Mouse (Mus musculus): Measurements from ENCODE around the gene Pax6.

Gene Pax6

DNA sequence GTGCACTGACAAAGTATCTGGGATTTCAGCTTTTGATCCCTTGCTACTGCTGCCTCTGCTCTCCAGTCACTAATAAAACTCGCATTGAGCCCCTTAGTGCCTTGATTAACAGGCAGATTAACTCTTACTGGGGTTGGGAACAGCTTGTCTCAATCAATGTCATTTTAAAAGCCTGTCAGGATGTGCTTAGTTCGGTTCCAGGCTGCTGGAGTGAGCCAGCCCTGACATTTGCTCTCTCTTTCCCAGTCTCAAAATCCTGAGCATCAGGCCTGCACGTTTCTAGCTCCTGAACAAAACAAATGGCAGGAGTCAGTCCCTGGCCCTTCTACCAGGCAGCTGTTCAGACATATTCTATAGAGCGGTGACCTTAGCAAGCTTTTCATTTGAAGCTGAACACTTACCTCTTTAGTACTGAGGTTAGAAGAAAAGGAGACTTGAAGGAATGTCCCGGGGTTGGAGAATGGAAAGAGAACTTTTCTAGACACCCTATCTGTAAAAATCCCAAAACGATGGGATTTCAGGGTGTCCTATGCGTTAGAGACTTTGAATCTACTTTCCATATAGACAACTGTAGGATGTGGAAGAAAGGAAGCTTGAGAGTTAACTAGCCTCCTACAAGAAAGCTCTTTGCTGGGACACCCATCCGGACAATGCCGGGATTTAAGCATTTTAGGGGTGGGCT is 2.6 kb downstream of the Pax6 start:
- no peak for DNase-seq (ENCODE audit: low read depth, low spot score)

DNA sequence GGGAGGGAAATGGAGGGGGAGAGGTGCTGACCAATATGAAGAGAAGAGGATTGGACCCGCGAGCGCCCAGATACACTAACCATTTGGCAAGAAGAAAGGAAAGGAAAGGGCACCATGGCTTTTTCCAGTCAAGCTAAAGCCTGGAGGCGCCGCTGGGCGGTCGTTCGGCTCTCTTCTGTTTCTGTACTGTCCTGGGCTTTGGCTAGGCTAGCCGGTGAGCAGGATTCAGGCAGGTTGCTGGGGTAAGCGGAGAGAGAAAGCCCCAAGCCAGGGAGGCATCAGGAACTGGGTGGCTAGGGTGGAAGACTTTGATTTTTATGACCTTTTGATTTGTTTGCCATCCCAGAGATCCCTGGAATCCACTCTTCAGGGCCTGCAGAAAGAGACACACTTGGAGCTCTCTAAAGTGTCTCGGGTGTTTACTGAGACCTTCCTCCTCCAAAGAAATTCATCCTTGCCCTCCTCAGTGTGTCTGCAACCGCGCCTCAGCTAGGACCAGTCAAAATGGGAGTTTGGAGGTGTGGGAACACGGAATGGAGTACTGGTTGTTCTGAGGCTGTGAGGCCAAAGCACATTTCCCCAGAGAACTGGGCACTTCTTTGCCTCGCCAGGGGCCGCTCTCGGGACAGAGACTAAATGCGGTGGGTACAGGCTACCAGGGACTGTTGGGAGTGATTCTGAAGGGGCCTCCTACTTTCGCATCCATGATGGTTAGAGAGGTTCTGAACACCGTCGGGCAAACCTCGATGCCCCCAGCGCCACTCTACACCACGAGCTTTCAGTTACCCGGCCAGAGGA is 3.3 kb downstream of the Pax6 start:
- DNase-seq (ENCODE audit: low read depth, low spot score), result no peak

DNA sequence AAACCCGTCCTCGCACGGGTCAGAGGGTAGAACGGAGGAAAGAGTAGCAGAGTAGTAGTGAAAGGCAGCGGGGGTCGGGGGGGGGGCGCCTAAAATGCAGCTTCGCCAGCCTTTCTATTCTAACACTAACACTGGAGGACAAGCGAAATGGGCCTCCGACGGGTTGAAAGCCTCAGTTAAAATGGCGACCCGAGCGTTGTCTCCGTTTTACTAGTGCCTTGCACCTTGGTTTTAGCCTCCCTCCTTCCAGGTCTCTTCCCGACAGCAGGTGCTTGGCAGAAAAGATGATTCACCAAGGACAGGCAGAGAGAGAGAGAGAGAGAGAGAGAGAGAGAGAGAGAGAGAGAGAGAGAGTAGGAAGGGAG is 3.9 kb downstream of the Pax6 start:
- DNase-seq (ENCODE audit: low read depth, low spot score), result no peak

DNA sequence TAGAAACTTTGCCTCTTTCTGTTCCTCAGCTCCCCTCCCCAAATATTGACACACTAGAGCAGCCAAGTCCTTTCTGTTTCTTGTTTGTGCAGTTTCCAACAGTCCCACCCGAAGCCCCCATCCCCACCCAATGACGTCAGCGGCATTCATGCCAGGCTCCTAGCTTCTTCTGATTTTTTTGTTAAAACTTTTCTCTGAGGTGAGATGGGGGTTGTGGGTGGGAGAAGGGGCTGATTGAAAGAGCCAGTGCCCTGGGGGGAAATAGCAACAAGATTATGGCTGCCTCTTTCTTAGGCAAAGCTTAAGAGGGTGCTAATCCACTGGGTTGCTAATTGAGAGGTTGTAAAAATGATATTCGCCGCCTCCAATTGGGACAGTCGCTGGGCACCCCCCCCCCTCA is 4.4 kb downstream of the Pax6 start:
- no peak for DNase-seq (ENCODE audit: low read depth, low spot score)

DNA sequence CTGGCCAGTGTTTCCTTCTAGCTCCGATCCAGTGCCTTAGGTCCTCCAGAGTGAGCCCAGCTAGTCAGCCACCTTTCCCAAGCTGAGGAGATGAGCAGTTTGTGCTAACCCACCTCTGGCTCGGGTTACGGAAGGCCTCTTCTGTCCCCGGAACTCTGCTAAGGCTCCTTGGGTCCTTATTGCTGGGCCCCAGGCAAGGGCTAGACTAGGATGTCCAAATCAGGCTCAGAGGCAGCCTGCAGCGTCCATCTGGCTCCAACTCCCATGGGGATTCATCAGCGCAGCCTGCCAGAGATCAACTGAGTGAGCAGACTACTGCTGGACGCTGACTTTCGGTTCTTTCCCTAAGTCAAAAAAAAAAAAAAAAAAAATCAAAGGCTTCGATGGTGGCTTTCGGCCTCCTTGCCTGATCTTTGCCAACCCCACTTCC is 4.9 kb downstream of the Pax6 start:
- DNase-seq (ENCODE audit: low read depth, low spot score), result no peak

DNA sequence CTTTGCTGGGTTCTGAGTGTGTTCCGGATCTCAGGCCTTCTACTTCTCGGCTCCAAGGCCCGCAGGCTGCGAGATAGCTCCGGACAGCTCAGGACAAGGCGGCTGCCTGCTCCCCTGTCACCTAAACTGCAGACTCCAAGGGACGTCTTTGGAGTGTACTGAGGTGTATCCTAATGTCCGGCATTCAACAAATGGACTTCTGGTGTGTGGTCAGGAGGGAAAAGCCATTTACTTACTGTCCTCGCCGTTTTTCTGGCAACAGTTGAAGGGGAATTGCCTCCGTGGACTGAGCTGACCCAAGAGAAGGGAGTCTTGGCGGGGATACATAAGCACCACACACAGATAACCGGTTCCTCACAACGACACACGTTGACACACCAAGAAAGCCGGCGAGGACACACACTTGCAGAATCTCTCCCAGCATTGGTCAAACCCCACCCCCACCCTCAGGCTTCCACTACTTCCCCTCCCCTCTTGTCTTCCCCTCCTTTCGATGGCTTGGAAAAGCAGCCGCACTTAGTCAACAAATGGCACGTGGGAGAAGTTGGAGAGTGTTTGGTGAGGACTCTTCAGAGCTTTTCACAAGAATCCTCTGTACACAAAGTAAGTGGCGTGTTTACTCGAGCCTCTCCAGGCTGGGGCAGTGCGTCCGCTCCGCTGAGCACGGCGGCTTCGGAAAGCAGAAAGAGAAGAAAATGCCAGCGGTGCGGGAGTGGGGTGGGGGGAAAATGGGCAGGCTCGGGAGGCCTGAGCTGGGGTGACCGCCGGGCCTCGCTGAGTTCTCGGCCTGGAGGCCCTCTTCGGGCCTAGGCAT is 5.6 kb downstream of the Pax6 start:
- DNase-seq (ENCODE audit: low read depth, low spot score), result no peak

DNA sequence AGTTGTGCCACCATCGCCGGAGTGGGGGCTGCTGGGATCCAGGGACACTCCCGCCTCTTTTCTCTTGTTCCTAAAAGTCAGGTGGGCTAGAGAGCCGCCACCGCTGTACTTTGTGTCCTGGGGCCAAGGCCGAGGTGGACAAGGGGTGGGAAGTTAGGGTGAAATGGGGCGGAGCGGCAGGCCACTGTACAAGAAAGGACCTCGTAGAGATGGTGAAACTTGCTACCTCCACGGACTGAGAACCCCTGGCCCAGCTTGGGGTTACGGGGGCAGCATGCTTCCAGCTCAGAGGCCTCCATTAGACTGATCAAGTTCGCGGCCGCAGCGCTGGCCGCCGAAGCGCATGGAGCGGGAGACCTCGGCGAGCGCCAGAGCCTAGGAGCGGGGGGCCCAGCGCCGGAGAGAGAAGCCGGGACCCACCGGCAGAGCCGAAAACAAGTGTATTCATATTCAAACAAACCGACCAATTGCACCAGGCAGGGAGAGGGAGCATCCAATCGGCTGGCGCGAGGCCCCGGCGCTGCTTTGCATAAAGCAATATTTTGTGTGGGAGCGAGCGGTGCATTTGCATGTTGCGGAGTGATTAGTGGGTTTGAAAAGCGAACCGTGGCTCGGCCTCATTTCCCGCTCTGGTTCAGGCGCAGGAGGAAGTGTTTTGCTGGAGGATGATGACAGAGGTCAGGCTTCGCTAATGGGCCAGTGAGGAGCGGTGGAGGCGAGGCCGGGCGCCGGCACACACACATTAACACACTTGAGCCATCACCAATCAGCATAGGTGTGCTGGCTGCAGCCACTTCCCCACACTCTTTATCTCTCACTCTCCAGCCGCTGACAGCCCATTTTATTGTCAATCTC is 6.4 kb downstream of the Pax6 start:
- no peak for DNase-seq (ENCODE audit: low read depth, low spot score)

DNA sequence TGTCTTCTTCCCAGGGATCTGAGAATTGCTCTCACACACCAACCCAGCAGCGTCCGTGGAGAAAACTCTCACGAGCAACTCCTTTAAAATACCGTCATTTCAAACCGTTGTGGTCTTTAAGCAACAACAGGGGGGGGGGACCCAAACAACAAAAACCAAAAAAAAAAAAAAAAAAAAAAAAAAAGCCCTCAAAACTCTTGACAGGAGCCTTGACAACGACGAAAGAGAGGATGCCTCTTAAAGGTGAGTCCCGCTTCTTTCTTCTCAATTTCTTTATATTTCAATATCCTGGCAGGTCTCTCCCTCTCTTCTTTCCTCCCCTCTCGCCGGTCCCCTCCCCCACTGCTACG is 7.0 kb downstream of the Pax6 start:
- no peak for DNase-seq (ENCODE audit: low read depth, low spot score)

DNA sequence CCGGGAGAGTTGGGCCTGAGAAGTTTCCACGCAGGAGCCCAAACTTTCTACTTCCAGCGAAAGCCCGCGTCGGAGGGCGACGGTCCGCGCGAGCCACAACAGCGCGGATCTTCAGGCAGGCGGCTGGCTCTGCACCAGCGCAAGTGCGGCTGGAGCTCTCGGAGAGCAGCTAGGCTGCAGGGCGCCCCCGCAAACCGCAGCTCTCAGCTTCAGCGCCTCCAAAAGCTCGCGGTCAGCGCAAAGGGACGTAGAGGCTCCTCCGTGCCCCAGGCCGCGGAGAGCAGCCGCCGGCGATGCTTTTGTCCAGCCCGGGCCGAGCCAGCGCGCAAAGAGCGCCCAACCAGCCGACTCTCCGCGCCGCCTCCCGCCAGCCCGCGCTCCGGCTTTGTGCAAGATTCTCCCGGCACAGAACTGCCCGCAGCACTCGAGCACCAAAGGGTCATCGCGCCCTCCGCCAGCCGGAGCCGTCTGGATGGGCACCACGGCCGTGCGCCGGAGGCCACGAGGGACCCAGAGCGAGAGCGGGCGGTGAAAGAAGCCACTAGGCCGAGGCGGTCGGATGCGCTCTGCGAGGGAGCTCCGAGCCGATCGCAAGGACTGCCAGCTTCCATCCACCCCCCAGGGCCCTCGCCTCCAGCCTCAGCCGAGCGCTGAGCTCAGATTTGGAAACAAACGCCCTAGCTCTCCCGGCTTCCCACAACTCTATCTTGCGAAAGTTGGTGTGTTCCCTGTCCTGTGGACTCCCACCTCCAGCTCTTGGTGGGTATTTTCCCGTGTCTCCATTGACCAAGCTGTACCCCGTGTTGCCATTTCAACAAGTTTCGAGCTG is 7.6 kb downstream of the Pax6 start:
- no peak for DNase-seq (ENCODE audit: low read depth, low spot score)

DNA sequence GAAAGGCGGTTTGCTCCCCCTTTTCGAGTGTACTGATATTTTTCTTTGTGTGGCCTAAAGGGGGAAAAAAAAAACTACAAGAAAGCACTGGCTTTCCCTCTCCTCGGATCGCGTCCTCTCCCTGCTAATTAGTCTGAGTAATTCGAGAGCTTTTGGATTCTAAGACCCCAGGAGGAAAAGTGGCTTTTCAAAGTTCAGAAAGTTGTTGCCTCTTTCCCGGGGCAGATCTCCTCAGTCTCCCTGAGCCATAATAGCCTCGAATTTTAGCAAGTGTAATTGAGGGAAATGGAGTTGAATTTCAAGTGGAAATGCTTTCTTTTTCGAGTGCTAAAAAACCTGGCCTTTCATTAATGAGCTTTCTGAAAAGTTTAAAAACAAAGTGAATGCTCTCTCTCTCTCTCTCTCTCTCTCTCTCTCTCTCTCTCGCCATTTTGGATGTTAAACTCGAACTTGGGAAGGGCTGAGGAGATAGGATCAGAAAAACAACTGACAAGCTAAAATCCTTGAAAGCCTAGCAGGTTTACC is 8.3 kb downstream of the Pax6 start:
- no peak for DNase-seq (ENCODE audit: low read depth, low spot score)

DNA sequence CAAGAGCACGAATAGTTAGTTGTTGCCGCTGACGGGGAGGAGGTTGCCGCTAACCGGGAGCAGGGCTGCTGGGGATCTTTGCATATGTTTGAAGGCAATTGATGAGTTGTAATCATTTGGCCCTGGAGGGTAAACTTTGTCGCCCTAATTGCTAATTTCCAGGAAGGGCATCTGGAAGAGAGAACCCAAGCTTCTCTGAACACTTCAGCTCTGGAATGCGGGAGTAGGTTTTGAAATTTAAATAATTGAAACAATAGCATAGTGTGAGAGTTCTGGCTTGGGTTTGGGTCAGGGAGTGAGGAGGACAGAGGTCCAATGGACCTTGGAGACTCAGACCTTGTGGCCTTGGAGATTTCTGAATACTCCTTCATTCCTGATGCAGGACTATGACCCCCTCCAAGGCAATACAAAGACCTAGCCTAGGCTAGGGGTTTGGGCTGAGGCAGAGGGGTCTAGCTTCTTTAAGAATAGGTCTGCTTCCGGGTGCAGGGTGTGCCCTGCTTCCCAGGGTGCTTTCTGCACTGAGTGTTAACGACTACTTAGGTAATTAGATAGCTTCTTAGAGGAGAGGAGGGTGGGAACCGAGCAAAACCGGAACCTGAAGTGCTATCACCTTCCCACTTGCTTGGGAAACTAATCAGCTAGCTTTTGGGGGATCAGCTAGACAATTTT is 8.9 kb downstream of the Pax6 start:
- DNase-seq (ENCODE audit: low read depth, low spot score), result no peak

DNA sequence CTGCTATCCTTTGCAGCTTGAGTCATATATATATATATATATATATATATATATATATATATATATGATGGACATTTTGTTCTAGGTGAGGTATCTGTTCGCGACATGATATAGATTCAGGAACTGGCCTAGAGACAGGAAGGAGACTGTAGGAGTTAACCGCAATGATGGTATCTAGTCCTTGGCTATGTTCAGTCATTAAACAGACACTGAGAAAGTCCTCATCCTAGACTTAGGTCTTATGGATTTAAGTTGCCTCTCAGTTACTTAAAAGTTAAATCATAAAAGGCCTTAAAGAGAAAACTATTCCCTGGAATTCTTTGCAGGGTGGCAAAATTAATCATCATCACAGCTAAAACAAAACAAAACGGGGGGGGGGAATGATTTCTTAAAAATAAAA is 9.6 kb downstream of the Pax6 start:
- no peak for DNase-seq (ENCODE audit: low read depth, low spot score)

DNA sequence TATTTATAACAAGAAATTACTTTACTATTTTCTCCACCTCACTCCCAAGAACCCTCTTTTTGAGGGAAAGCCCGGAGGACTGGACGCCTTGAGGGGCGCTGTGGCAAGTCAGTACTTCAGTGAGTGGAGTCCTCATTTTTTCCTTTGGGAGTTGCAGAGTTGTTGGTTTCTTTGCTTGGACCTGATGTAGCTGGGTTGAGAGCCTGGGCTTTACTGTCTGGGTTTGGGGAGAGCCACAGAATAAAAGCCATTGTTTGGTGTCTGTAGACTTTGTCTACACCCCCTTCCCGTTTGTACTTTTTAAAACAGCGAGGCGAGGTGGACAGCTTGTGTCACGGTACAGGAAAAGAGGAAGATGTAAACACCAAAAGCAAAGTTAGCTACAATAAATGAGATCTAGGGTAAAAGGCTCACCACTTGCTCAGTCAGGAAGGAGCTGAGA is 10.2 kb downstream of the Pax6 start:
- no peak for DNase-seq (ENCODE audit: low read depth, low spot score)

DNA sequence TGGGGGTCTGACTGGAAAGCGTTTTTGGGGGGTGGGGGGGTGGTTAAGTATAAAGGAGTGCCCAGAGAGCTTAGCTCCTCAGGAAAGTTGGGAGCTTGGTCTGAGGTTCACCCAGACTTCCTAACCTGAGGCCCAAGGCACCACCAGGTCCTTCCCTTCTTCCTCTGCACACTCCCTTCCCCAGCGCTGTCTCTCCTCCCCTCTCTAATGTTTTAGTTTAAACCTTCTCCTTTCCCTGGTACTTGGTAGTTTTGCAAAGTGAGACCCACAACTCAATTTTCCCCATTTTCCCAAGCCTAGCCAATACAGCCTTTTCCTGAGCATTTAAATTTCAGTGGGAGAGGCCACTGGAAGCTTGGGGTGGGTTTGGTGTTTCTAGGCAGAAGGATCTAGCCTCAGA is 10.6 kb downstream of the Pax6 start:
- no peak for DNase-seq (ENCODE audit: low read depth, low spot score)

DNA sequence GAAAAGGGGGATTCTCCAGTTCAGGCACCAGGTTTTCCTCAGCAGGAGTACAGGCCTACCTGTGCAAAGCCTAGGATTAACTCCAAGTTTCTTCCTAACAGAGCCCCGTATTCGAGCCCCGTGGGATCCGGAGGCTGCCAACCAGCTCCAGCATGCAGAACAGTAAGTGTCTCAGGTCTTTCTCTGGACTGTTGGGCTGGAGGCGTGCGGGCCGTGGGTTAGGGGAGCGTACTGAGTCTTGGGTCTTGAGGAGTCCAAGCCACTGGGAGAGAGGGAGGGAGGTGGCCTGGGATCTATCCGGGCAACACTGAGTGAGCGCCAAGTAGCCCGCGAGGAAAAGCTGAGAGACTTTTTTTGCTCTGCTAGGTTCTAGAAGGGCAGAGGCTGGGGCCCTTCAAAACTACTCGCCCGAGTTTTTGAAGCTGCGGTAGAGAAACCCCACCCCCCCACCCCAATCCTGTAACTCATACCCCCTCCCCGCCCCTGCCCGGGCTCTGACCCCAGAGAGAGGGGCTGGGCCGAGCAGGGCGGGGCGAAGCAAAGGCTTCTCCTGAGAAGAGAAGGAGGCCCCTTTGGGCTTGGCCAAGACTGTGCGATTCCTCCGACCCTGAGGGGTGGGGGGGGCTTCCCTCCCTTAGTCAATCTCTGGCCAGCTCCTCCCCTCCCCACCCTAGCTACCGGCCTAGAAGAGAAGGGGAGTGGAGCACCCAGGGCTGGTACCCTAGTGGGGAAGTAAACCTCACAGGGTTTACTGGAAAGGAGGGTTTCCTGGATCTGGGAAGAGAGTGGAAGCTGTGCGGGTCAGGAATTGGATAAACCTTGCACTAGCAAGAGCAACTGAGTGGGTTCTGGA is 11.7 kb downstream of the Pax6 start:
- DNase-seq (ENCODE audit: low read depth, low spot score), result no peak

DNA sequence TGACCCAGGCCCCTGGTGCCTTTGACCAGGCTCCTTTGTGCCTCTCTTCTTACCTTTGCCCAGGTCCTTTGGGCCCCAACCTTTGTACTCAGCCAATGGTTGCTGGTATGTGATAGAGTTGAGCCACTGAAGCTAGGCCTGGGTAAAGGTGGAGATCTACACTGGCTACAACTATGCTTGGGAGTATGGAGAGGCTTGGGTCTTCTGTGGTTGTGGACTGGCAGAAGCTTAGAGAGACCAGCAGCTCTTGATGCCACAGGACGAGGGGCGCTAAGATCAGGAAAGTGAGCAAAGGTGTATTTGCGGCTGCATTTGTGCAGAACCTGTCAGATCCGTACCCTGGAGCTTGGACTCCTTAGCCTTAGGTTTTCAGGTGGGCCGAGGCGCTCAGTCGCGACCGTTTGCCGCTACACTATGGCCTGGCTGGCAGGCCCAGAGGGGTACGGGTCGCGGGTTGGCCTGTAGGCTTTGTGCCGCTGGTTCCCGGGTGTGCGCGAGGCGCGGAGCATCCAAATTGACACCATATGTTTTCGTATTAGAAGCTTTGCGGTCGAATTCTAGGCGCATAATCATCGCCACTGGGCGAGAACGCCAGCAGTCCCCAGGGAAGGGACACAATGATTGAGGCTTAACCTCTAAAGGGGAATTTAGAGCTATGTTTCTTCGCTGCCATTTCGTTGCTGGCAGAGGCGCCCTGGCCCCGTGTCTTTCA is 12.5 kb downstream of the Pax6 start:
- DNase-seq (ENCODE audit: low read depth, low spot score), result no peak

DNA sequence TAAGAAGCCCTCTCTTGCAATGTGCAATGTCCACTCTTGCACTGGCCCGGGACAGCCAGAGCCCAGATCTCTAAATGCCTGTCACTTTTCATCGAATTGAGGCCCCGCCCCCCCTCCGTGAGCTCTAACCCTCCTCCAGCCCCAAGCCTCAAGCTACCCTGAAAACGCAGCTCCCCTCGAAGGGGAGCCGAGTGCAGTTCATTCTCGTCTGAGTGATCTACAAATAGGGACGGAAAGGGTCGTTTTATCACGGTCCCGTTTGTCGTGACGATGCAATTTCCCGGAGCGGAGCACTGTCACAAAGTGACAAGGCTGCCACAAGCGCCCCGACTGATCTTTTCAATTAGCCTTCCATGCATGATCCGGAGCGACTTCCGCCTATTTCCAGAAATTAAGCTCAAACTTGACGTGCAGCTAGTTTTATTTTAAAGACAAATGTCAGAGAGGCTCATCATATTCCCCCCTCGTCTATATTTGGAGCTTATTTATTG is 13.4 kb downstream of the Pax6 start:
- DNase-seq (ENCODE audit: low read depth, low spot score), result no peak

DNA sequence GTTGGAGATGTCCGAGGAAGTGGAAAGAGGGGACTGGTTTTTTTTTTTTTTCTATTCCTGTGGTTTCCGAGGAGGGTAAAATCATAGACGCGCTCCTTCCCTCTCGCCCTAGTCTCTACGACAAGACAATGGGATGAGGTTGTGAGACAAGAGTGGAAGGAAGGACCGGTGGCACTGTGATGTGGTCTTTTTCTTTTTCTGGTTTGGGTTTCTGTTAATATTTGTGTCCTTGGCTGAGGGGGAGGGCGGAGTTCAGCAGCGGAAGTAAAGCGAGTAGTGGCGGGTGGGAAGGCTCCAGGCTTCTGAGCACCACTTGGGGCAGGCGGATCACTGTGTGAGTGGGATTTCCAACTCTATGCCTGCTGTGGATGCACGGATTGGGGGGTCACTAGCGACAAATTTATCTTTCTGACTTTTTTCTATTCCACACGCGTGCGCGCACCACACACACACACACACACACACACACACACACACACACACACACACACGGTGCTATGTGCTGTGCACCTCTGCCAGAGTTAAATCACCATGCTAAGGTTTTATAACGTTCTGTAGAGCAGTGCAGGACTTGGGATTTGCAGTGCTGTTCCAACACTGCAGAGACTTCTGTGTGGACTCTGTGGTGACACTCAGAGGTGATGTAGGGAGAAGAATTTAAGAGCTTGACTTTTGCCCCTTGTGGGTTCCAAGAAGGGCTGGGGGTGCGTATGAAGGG is 14.1 kb downstream of the Pax6 start:
- no peak for DNase-seq (ENCODE audit: low read depth, low spot score)
